Mouse (Mus musculus) adrenal gland, postnatal 14 days (tissue): ENCODE data around the gene Pbx1. TPM values are rescaled to one million over a fixed set of nuclear protein-coding genes. Genes with fewer than 3 reads are reported as not detected.

Experiments
- DNase-seq: peaks from one replicate; pipeline ENCODE4 v3.0.0; 2021; ENCODE audit warnings: mixed read lengths
- total RNA-seq: library from RNA; stranded (reverse); gene quantifications from 2 replicates; pipeline ENCODE4 v1.2.3, GENCODE M21; 2021

The Pbx1 gene
- total RNA-seq, 1 experiment from 2014 or later, result 168 TPM

GRCm38 (mm10) chr1:168079394-168079767 is 352.7 kb downstream of the Pbx1 start:
- no peak for DNase-seq

DNA sequence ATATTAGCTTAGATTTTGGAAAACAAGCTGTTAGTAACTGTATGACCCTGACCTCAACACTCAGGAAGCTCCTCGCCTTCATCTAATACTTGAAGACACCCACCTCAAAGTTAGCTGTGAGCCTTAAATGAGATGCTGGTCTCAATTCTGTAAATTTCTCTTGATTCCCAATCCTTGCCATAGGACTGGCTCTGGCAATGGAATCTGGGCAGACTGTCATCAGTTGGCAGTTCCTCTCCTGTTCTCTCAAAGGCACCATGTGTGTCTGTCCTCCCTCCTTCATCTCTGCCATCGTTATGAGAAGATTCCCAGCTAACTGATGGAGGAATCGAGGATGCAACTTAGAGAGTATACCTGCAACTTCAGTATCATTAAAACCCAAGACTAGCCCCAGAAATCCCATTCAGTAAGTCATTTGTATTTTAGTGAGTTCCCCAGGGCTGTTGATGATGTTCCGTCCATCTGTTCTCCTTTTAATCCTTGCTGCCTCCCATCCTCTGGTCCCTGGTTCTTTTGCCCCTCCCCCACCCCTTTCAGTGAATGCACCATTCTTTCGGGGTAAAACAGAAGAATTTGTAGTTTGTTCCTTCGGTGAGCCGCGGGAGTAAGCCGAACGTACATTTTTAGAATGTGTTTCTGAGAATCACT is 353.2 kb downstream of the Pbx1 start:
- DNase-seq, result no peak

GRCm38 (mm10) chr1:168071974-168072373 is 360.1 kb downstream of the Pbx1 start:
- DNase-seq, result no peak

DNA sequence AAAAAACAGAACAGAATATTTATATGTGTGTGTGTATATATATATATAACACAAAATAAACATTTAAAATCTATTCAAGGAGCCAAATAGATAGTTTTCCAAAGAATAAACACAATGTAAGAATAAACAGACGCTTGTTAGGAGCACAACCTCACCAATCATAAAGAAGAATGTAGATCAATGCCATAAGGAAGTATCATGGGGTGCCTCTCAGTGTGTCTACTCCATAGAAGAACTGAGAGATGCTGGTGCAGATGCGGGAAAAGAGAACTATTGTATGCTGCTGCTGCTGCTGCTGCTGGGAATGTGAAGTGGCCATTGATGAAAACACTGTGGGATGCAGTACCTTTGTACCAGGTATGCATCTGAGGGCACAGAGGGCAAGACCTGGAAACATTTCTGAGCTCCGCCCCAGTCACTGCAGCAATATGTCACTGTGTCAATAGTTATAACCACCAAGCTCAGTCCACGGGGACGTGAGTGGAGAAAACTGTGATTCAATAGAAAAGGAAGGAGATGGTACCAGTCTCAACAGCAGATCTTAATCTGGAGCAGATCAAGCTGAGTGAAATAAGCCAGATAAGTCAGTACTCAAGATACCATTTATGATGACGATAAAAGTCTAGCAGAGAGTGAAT is 361.7 kb downstream of the Pbx1 start:
- no peak for DNase-seq

- no peak for DNase-seq
These were observed 362.3 kb downstream of the Pbx1 start for GRCm38 (mm10) chr1:168069740-168070139.
